8 mouse cellular contexts compared by ENCODE assay signal in the genomic region with DNA sequence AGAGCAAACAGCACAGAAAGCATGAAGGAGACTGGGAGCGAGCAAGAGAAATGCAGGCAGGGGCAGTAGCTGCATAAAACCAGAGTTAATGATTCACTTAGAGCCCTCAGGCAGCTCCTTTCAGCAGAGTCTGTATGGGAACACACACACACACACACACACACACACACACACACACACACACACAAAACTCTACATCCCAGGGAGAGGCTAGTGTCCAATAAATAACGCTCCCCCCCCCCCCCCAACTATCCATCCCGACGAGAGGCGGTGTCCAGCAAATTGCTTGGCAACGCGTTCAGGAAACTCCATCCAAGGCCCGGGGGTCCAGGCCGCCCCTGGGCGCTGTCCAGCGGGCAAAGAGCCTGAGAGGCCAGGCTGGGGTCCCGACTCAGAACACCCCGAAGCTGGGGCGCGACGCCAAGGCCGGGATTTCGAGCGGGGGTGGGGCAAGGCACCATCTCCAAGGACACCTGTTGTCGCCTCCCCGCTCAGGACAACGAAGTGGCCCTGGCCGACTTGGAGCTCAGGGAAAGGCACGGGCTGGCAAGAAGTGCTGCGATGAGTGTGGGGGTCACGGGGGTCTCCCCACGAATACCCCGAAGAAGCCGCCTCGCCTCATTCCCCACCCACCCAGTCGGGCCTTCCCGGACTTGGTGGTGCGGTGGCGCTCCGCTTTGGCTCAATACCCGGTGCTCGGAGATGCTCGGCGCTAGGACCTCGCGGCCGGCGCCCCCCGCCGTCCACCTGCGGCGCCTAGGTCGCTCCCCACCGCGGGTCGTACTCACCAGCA. TPM values are rescaled to one million over a fixed set of nuclear protein-coding genes. Genes with fewer than 3 reads are reported as not detected.
A peak's percentile ranks its signal among the peaks of the same experiment; 100 is the strongest.
DNase-seq lines count a peak whose midpoint lies in the region; ATAC-seq and TF ChIP-seq lines count a peak whose summit lies in the region.

No protein-coding gene starts in this region.

- peak overlapping the region; percentile 74 for H3K9ac ChIP-seq in ES-Bruce4 (ENCODE audit: low read depth, poor library complexity, severe bottlenecking)
- peak overlapping the region; percentile 65 for H3K9ac ChIP-seq in heart, embryonic 14.5 days (ENCODE audit: low read length)
- H3K9ac ChIP-seq in kidney, embryonic 16.5 days (replicated peaks; ENCODE audit: low read length): peak overlapping the region; percentile 69
- H3K9ac ChIP-seq in neural tube, embryonic 15.5 days (replicated peaks): peak overlapping the region; percentile 59

- DNase-seq in adrenal gland, adult 8-10 months: peak; percentile 40
- DNase-seq in lung, adult 2 months: peak; percentile 65

- no peaks in the 10 kb centered on the region for H3K36me3 ChIP-seq in ES-Bruce4 (ENCODE audit: control insufficient read depth, insufficient read depth, low read length, poor library complexity, severe bottlenecking)
- no peaks in the 10 kb centered on the region for H3K36me3 ChIP-seq in heart, embryonic 14.5 days (ENCODE audit: control insufficient read depth, insufficient read depth, low read length)
- H3K36me3 ChIP-seq in kidney, embryonic 16.5 days (ENCODE audit: insufficient read depth, low read length): no peaks in the 10 kb centered on the region
- no peaks in the 10 kb centered on the region for H3K36me3 ChIP-seq in neural tube, embryonic 15.5 days

- TF ChIP-seq CTCF in ES-Bruce4 (IDR thresholded peaks at IDR 0.05; ENCODE audit: low read depth, low read length): no peak
- no peak for TF ChIP-seq CTCF in embryonic fibroblast, embryonic 13.5 days (IDR thresholded peaks at IDR 0.05; ENCODE audit: borderline replicate concordance, insufficient read depth, low read length)
- no peak for TF ChIP-seq CTCF in lung, adult 2 months (IDR thresholded peaks at IDR 0.05; ENCODE audit: insufficient read depth, low read length)

- H3K4me2 ChIP-seq in heart, embryonic 14.5 days (ENCODE audit: low read length): peak overlapping the region; percentile 99
- peak overlapping the region; percentile 91 for H3K4me2 ChIP-seq in kidney, embryonic 16.5 days (replicated peaks; ENCODE audit: low read depth, low read length)
- H3K4me2 ChIP-seq in neural tube, embryonic 15.5 days: peak overlapping the region; percentile 99

- TF ChIP-seq POLR2A in ES-Bruce4 (IDR thresholded peaks at IDR 0.05; ENCODE audit: insufficient read depth, low read length): no peak
- TF ChIP-seq POLR2A in embryonic fibroblast, embryonic 13.5 days (IDR thresholded peaks at IDR 0.05; ENCODE audit: low read depth, low read length): no peak
- no peak for TF ChIP-seq POLR2A in lung, adult 2 months (IDR thresholded peaks at IDR 0.05; ENCODE audit: borderline replicate concordance, extremely low read depth, low read depth, low read length)

- ATAC-seq in heart, embryonic 14.5 days (ENCODE audit: insufficient number of reproducible peaks, insufficient read depth, low FRiP score, low read depth): peak; percentile 52
- peak; percentile 87 for ATAC-seq in kidney, embryonic 16.5 days (ENCODE audit: low FRiP score, low TSS enrichment)
- peak; percentile 86 for ATAC-seq in neural tube, embryonic 15.5 days (ENCODE audit: low FRiP score)
- no peak for ATAC-seq in megakaryocyte progenitor cell, adult 5-6 weeks (replicated peaks; ENCODE audit: poor library complexity)

- no peaks in the 10 kb centered on the region for H3K27me3 ChIP-seq in ES-Bruce4 (ENCODE audit: control insufficient read depth, insufficient read depth, low read length, poor library complexity, severe bottlenecking)
- peaks cover 48% of the 10 kb centered on the region for H3K27me3 ChIP-seq in heart, embryonic 14.5 days (ENCODE audit: control insufficient read depth, insufficient read depth, low read length)
- H3K27me3 ChIP-seq in kidney, embryonic 16.5 days (ENCODE audit: insufficient read depth, low read length): no peaks in the 10 kb centered on the region
- no peaks in the 10 kb centered on the region; the same call in 1 of the 2 replicates for H3K27me3 ChIP-seq in neural tube, embryonic 15.5 days (replicated peaks)

- H3K4me1 ChIP-seq in ES-Bruce4 (ENCODE audit: control insufficient read depth, insufficient read depth, low read length): no peaks in the 10 kb centered on the region
- peaks cover 5% of the 10 kb centered on the region; the same call in 1 of the 2 replicates for H3K4me1 ChIP-seq in embryonic fibroblast, embryonic 13.5 days (ENCODE audit: control insufficient read depth, insufficient read depth, low read length)
- peaks cover 0 to 9% of the 10 kb centered on the region in 2 experiments; a peak in 3 of 4 replicates for H3K4me1 ChIP-seq in heart, embryonic 14.5 days (ENCODE audit: control insufficient read depth in 2 of 2, insufficient read depth in 2 of 2, low read length in 2 of 2)
- peaks cover 13% of the 10 kb centered on the region for H3K4me1 ChIP-seq in kidney, embryonic 16.5 days (ENCODE audit: insufficient read depth, low read length)
- peaks cover 3% of the 10 kb centered on the region; the same call in 1 of the 2 replicates for H3K4me1 ChIP-seq in lung, adult 2 months (ENCODE audit: control insufficient read depth, insufficient read depth, low read length)
- H3K4me1 ChIP-seq in neural tube, embryonic 15.5 days: peaks cover 18% of the 10 kb centered on the region

- no peak overlapping the region for H3K27ac ChIP-seq in ES-Bruce4 (ENCODE audit: insufficient read depth, low read length)
- H3K27ac ChIP-seq in embryonic fibroblast, embryonic 13.5 days (ENCODE audit: insufficient read depth, low read length): no peak overlapping the region
- no peak overlapping the region for H3K27ac ChIP-seq in heart, embryonic 14.5 days (replicated peaks in 1 of 2; ENCODE audit: control insufficient read depth in 1 of 2, insufficient read depth in 1 of 2, low read depth in 2 of 2, low read length in 2 of 2)
- peak overlapping the region; percentile 57 for H3K27ac ChIP-seq in kidney, embryonic 16.5 days (ENCODE audit: low read length)
- peak overlapping the region; percentile 67 for H3K27ac ChIP-seq in neural tube, embryonic 15.5 days (replicated peaks)

- peak overlapping the region; percentile 78 for H3K4me3 ChIP-seq in ES-Bruce4 (ENCODE audit: low read depth, low read length)
- H3K4me3 ChIP-seq in embryonic fibroblast, embryonic 13.5 days (ENCODE audit: insufficient read depth, low read length): peak overlapping the region; percentile 47
- peak overlapping the region; percentile 61 for H3K4me3 ChIP-seq in heart, embryonic 14.5 days (ENCODE audit: control insufficient read depth in 1 of 2, insufficient read depth in 1 of 2, low read depth in 1 of 2, low read length in 2 of 2)
- peak overlapping the region; percentile 64 for H3K4me3 ChIP-seq in kidney, embryonic 16.5 days (ENCODE audit: low read length)
- peak overlapping the region; percentile 77 for H3K4me3 ChIP-seq in lung, adult 2 months (replicated peaks; ENCODE audit: extremely low read depth, low read depth, low read length)
- H3K4me3 ChIP-seq in neural tube, embryonic 15.5 days (replicated peaks): peak overlapping the region; percentile 75

- 2% methylated on average over 51 of the region's 51 CpGs for WGBS in heart, embryonic 14.5 days
- WGBS in kidney, embryonic 16.5 days: under 1% methylated on average over 50 of the region's 51 CpGs
- WGBS in lung, adult 2 months: 2% methylated on average over 51 of the region's 51 CpGs
- under 1% methylated on average over 47 of the region's 51 CpGs for WGBS in neural tube, embryonic 15.5 days

- no peaks in the 10 kb centered on the region for H3K9me3 ChIP-seq in ES-Bruce4 (replicated peaks; ENCODE audit: control insufficient read depth, insufficient read depth, low read length, poor library complexity, severe bottlenecking)
- H3K9me3 ChIP-seq in heart, embryonic 14.5 days (ENCODE audit: control insufficient read depth, low read length): no peaks in the 10 kb centered on the region
- no peaks in the 10 kb centered on the region for H3K9me3 ChIP-seq in kidney, embryonic 16.5 days (ENCODE audit: low read length)
- H3K9me3 ChIP-seq in neural tube, embryonic 15.5 days (replicated peaks): no peaks in the 10 kb centered on the region

- TF ChIP-seq EP300 in ES-Bruce4 (IDR thresholded peaks at IDR 0.05; ENCODE audit: insufficient read depth, low read depth, low read length): no peak

RNA-seq across cellular contexts. Expression of a gene that starts 9.8 kb away (rescaled TPM):
- polyA plus RNA-seq in ES-Bruce4 (2011; ENCODE audit: insufficient read depth, insufficient read length, low read depth, missing spikeins): 21.8 and 24.0 TPM in 2 replicates
- 10 to 100 TPM in 1 of 4 experiments, 1 to 10 TPM in 3; 4.6 to 10.7 (median 7.1) TPM for total RNA-seq in adrenal gland, adult 8-10 months (2022)
- 1.1 and 1.8 TPM in 2 replicates for polyA plus RNA-seq in embryonic fibroblast, embryonic 13.5 days (2011; ENCODE audit: insufficient read length, low read depth, missing spikeins)
- polyA plus RNA-seq in heart, embryonic 14.5 days (2014; fragmentation: Nextera tagmentation; extraction: Ambion mirVana): 0.85 and 1.5 TPM in 2 replicates
- polyA plus RNA-seq in kidney, embryonic 16.5 days (2015; fragmentation: Nextera tagmentation; extraction: Ambion mirVana): 11.0 TPM in 2 replicates
- 22.2 and 23.7 TPM in 2 replicates for polyA plus RNA-seq in lung, adult 2 months (2012; rRNA removed)
- polyA plus RNA-seq in neural tube, embryonic 15.5 days (2015; fragmentation: Nextera tagmentation; extraction: Ambion mirVana): 6.8 and 9.8 TPM in 2 replicates
- total RNA-seq in megakaryocyte progenitor cell, adult 5-6 weeks (2015): 4.5 and 10.5 TPM in 2 replicates
- total RNA-seq in megakaryocyte progenitor cell, adult 5-6 weeks (2017): 2.4 and 5.4 TPM in 2 replicates

Comparison
In these comparisons a context has a peak if more than half of its experiments do, and no peak if none do; other contexts are left out.
1. H3K27ac ChIP-seq: peak in kidney, embryonic 16.5 days (single experiment) and neural tube, embryonic 15.5 days (single experiment); none in ES-Bruce4 (single experiment), embryonic fibroblast, embryonic 13.5 days (single experiment) and heart, embryonic 14.5 days (0 of 2).
2. Peak in every context shown above with its lines, with median percentiles within 50 percentile points of each other: H3K4me3 ChIP-seq, H3K9ac ChIP-seq and H3K4me2 ChIP-seq.